Mouse (Mus musculus) heart, adult 18-20 months (tissue): ENCODE data around the gene Hsd11b2. TPM values are rescaled to one million over a fixed set of nuclear protein-coding genes. Genes with fewer than 3 reads are reported as not detected.
"Not testable (repeated sequence)": the region's sequence is repeated elsewhere in the genome, so short reads cannot be mapped to it uniquely, and the experiment has no call there.

Source experiments
- DNase-seq, 2 experiments: peaks; one replicate each; pipeline ENCODE4 v3.0.0; 2021 to 2022; ENCODE audit warnings: mixed read lengths in 1 of 2
- total RNA-seq, 2 experiments: library from RNA; stranded (reverse); gene quantifications; 2 replicates each; pipeline ENCODE4 v1.2.3; 2021

The Hsd11b2 gene
- total RNA-seq, 2 experiments from 2014 or later = 0.21 to 0.22 TPM

- no peak for DNase-seq
Measured at GRCm38 (mm10) chr8:105562863-105563262, 44.3 kb downstream of the Hsd11b2 start.

GRCm38 (mm10) chr8:105563871-105564270, 45.3 kb downstream of the Hsd11b2 start:
- no peak for DNase-seq

DNA sequence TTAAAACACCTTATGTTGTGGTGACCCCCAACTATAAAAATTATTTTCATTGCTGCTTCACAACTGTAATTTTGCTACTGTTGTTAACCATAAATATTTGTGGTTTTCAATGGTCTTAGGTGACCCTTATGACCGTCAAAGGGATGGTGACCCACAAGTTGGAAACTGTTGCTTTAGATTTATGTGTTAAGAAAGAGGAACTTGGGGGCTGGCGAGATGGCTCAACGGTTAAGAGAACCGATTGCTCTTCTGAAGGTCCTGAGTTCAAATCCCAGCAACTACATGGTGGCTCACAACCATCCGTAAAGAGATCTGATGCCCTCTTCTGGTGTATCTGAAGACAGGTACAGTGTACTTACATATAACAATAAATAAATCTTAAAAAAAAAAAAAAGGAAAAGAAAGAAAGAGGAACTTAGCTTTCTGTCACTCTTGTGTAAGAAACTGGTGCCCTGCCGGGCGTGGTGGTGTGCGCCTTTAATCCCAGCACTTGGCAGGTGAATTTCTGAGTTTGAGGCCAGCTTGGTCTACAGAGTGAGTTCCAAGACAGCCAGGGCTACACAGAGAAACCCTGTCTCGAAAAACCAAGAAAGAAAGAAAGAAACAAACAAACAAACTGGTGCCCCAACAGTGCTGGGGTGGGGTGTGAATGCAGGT, 46.1 kb downstream of the Hsd11b2 start:
- DNase-seq = not testable (repeated sequence)

DNA sequence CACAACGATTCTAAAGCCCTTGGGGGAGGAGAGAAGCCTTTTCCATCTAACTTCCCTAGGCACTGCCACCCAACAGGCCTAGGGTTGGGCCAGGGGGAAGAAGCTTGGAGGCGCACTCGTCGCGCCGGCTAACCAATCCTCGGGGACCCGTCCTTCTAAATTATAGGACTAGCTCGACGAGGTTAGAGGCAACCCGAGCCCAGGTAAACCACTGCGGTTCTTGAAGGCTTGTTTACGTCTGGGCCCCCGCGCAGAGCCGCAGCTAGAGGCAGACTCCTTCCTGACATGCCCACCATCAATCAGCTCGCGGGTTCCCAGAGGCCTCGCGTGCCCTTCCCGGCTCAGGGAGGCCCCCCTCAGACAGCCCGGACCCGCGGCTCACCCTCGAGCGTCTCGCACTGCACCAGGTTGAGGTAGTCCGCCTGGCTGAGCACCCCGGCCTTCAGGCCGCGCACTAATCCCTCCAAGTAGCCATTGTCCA, 46.9 kb downstream of the Hsd11b2 start:
- no peak for DNase-seq

GRCm38 (mm10) chr8:105565952-105566702, 47.6 kb downstream of the Hsd11b2 start, which contains the start of gene Atp6v0d1:
Atp6v0d1 (minus strand) TSS chr8:105566047.
- peak; percentile 98 to 100 for DNase-seq

GRCm38 (mm10) chr8:105566703-105567595, 48.4 kb downstream of the Hsd11b2 start:
- DNase-seq = no peak

DNA sequence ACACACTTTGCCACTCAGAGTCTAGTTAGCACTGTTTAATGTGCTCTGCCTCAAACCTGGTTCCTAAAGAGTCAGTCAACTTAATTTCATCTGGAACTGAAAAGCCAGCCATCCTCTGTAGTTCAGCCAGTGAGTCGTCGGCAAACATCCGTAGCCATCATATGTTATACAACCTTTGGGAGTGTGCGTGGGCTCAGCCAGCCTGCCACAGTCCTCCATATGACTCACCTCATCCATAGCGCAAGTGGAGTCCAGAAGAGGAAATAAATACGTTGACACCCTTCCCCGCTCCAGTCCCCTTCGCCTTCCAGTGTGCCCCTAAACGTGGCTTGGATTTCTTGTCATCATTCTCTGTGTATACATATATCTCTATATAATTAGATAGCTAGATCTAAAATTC, 53.3 kb downstream of the Hsd11b2 start:
- no peak for DNase-seq

GRCm38 (mm10) chr8:105573427-105573826, 54.9 kb downstream of the Hsd11b2 start:
- peak; percentile 40 to 41 for DNase-seq

Other genes starting within 250 kb of the Hsd11b2 start
- 1 to 10 TPM; 4.6 to 4.7 TPM for gene Hsf4, start 249.0 kb upstream of the Hsd11b2 start, total RNA-seq
- gene Nol3, start 242.6 kb upstream of the Hsd11b2 start, total RNA-seq = 10 to 100 TPM; 22.1 to 25.7 TPM
- gene 4931428F04Rik, start 228.9 kb upstream of the Hsd11b2 start, total RNA-seq = 1 to 10 TPM; 1.1 to 1.6 TPM
- gene Exoc3l, start 222.7 kb upstream of the Hsd11b2 start, total RNA-seq = 1 to 10 TPM; 2.9 to 3.0 TPM
- 10 to 100 TPM; 21.6 TPM for gene E2f4, start 221.1 kb upstream of the Hsd11b2 start, total RNA-seq
- 1 to 10 TPM in 1 of 2 experiments, under 1 TPM in 1; 0.60 to 1.6 TPM for gene Elmo3, start 213.2 kb upstream of the Hsd11b2 start, total RNA-seq
- gene Lrrc29, start 192.5 kb upstream of the Hsd11b2 start, total RNA-seq = under 1 TPM; 0.59 to 0.60 TPM
- gene Tmem208, start 192.4 kb upstream of the Hsd11b2 start, total RNA-seq = 10 to 100 TPM; 24.3 to 26.6 TPM
- gene Fhod1, start 170.8 kb upstream of the Hsd11b2 start, total RNA-seq = 1 to 10 TPM; 4.5 to 5.2 TPM
- gene Slc9a5, start 169.9 kb upstream of the Hsd11b2 start, total RNA-seq = under 1 TPM; 0.37 to 0.39 TPM
- not detected for gene Plekhg4, start 145.5 kb upstream of the Hsd11b2 start, total RNA-seq
- gene Kctd19, start 105.3 kb upstream of the Hsd11b2 start, total RNA-seq = not detected
- under 1 TPM; 0.27 to 0.64 TPM for gene Lrrc36, start 105.2 kb upstream of the Hsd11b2 start, total RNA-seq
- gene Tppp3, start 47.2 kb upstream of the Hsd11b2 start, total RNA-seq = 10 to 100 TPM; 38.0 to 41.4 TPM
- gene Zdhhc1, start 21.9 kb upstream of the Hsd11b2 start, total RNA-seq = 10 to 100 TPM; 12.5 to 14.2 TPM
- gene Atp6v0d1, start 47.3 kb downstream of the Hsd11b2 start, total RNA-seq = 10 to 100 TPM; 50.4 to 53.2 TPM
- 10 to 100 TPM; 40.1 to 42.6 TPM for gene Ripor1, start 86.5 kb downstream of the Hsd11b2 start, total RNA-seq
- gene Ctcf, start 117.8 kb downstream of the Hsd11b2 start, total RNA-seq = 10 to 100 TPM; 39.9 to 40.9 TPM
- not detected for gene Agrp, start 118.6 kb downstream of the Hsd11b2 start, total RNA-seq
- gene Carmil2, start 167.5 kb downstream of the Hsd11b2 start, total RNA-seq = 1 to 10 TPM in 1 of 2 experiments, under 1 TPM in 1; 0.12 to 1.1 TPM
- gene Acd, start 182.3 kb downstream of the Hsd11b2 start, total RNA-seq = 10 to 100 TPM; 11.0 to 12.6 TPM
- gene Pard6a, start 182.4 kb downstream of the Hsd11b2 start, total RNA-seq = 1 to 10 TPM; 7.3 to 7.8 TPM
- not detected for gene 4933405L10Rik, start 188.9 kb downstream of the Hsd11b2 start, total RNA-seq
- 1 to 10 TPM; 1.3 TPM for gene Enkd1, start 189.5 kb downstream of the Hsd11b2 start, total RNA-seq
- gene Gfod2, start 239.9 kb downstream of the Hsd11b2 start, total RNA-seq = 1 to 10 TPM; 3.8 to 4.5 TPM